Mouse (Mus musculus): Measurements from ENCODE around the gene Gstz1. TPM values are rescaled to one million over a fixed set of nuclear protein-coding genes. Genes with fewer than 3 reads are reported as not detected.
"Not testable (repeated sequence)": the region's sequence is repeated elsewhere in the genome, so short reads cannot be mapped to it uniquely, and the experiment has no call there.

Gene Gstz1
- total and polyA plus RNA-seq, 3 experiments, result 19.7 to 27.5 (median 22.3) TPM

DNA sequence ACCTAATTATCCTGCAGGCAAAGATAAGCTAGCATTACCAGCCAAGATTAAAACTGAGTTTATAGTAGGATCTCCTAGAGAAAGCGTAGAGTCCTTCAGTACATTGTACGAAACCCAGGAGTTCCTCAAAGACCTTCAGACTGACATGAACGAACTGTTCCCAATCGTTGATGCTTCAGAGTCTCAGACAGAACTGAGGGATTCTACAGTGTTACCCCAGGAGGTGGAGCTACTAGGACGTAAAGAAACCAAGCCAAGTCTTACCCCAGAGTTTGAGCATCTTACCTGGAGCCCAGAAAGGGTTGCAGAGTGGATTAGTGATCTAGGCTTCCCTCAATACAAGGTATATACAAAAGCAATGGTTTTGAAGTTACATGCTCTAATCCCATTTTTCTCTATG lies 54.7 kb downstream of the Gstz1 start:
- Histone ChIP-seq H3K4me1 (ENCODE audit: control insufficient read depth in 1 of 2, insufficient read depth in 2 of 2) (peaks cover 3 to 32% of the 10 kb centered on the region in 2 experiments; a peak in 3 of 4 replicates), H3K4me2 (ENCODE audit: insufficient read depth, low read depth, poor library complexity, severe bottlenecking) (peak overlapping the region; percentile 90; the same call in 1 of the 2 replicates), H3K9me3 (replicated peaks; ENCODE audit: low read length) (no peaks in the 10 kb centered on the region), H3K4me3 (replicated peaks in 1 of 3; ENCODE audit: low read depth in 2 of 3, low read length in 2 of 3, poor library complexity in 1 of 3) (no peak overlapping the region), H3K36me3 (replicated peaks in 1 of 2; ENCODE audit: control insufficient read depth in 1 of 2, insufficient read depth in 1 of 2, low read length in 1 of 2) (peaks cover 0 to 2% of the 10 kb centered on the region in 2 experiments), H3K27me3 (replicated peaks) (no peaks in the 10 kb centered on the region), H3K79me2 (replicated peaks; ENCODE audit: control insufficient read depth, extremely low read depth, insufficient read depth, poor library complexity, severe bottlenecking) (peaks cover 27% of the 10 kb centered on the region), H3K9ac (ENCODE audit: insufficient read depth, low read depth) (peak overlapping the region; percentile 98; the same call in 1 of the 2 replicates), H3K27ac (ENCODE audit: insufficient read depth, low read depth) (no peak overlapping the region)
- dilution Hi-C loops (cut with MboI; ENCODE audit: extremely low pct_ligation_motif_present, extremely low pct_unique_long_range_greater_than_20kb, low sequenced_read_pairs) (no loop called here), in situ Hi-C loops (cut with MboI; ENCODE audit: low pct_ligation_motif_present, low pct_unique_long_range_greater_than_20kb, low sequenced_read_pairs) (loop anchor here (5.0 kb wide), 1 partner anchor 136 kb away; no protein-coding TSS in a partner anchor)
- TF ChIP-seq SMC3 (IDR thresholded peaks at IDR 0.05; ENCODE audit: low read depth, low read length) (peak; percentile 68), SIN3A (IDR thresholded peaks at IDR 0.05; ENCODE audit: low read length) (peak; percentile 56; the same call in 1 of the 2 replicates), PAX5 (IDR thresholded peaks at IDR 0.05; ENCODE audit: low read length) (no peak), NELFE (IDR thresholded peaks at IDR 0.05; ENCODE audit: low read depth, low read length) (no peak), TBP (conservative IDR thresholded peaks at IDR 0.05; ENCODE audit: low read depth, low read length) (0 out of 2 replicates have a peak, but pooled peaks have one; percentile 20), RAD21 (IDR thresholded peaks at IDR 0.05; ENCODE audit: low read depth, low read length) (peak; percentile 73), CTCF (conservative IDR thresholded peaks at IDR 0.05 in 1 of 2, IDR thresholded peaks at IDR 0.05 in 1 of 2; ENCODE audit: low read depth in 2 of 2, low read length in 2 of 2) (peak in 1 of 2 experiments; percentile 73; a peak in 2 of 4 replicates)
- no peak for DNase-seq (ENCODE audit: extremely low read depth)

DNA sequence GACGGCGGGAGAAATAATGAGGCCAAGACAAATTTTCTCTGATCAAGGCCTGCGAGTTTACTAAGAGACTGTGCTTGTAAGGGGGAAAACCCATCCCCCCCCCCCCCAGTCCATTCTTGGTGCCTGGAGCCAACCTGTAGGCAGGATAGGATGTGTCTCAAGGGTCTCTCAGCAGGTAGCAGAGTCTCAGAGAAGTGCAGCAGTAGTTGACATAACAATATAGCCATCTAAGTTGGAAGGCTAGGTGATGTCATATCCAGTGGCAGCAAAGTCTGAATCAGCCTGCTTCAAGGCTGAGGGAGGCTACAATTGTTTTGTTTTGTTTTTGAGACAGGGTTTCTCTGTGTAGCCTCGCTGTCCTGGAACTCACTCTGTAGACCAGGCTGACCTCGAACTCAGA lies 58.8 kb downstream of the Gstz1 start:
- H3K4me3 ChIP-seq (replicated peaks in 1 of 3; ENCODE audit: low read depth in 2 of 3, low read length in 2 of 3, poor library complexity in 1 of 3); dilution Hi-C loops (cut with MboI; ENCODE audit: extremely low pct_ligation_motif_present, extremely low pct_unique_long_range_greater_than_20kb, low sequenced_read_pairs); in situ Hi-C loops (cut with MboI; ENCODE audit: low pct_ligation_motif_present, low pct_unique_long_range_greater_than_20kb, low sequenced_read_pairs); H3K4me2 ChIP-seq (ENCODE audit: insufficient read depth, low read depth, poor library complexity, severe bottlenecking); DNase-seq (ENCODE audit: extremely low read depth); H3K27ac ChIP-seq (ENCODE audit: insufficient read depth, low read depth); H3K27me3 ChIP-seq (replicated peaks); H3K79me2 ChIP-seq (replicated peaks; ENCODE audit: control insufficient read depth, extremely low read depth, insufficient read depth, poor library complexity, severe bottlenecking); H3K9ac ChIP-seq (ENCODE audit: insufficient read depth, low read depth); H3K9me3 ChIP-seq (replicated peaks; ENCODE audit: low read length); H3K36me3 ChIP-seq (replicated peaks in 1 of 2; ENCODE audit: control insufficient read depth in 1 of 2, insufficient read depth in 1 of 2, low read length in 1 of 2): not testable (repeated sequence)
- H3K4me1 ChIP-seq (ENCODE audit: control insufficient read depth in 1 of 2, insufficient read depth in 2 of 2), result peaks cover 3 to 28% of the 10 kb centered on the region in 2 experiments; a peak in 3 of 4 replicates

DNA sequence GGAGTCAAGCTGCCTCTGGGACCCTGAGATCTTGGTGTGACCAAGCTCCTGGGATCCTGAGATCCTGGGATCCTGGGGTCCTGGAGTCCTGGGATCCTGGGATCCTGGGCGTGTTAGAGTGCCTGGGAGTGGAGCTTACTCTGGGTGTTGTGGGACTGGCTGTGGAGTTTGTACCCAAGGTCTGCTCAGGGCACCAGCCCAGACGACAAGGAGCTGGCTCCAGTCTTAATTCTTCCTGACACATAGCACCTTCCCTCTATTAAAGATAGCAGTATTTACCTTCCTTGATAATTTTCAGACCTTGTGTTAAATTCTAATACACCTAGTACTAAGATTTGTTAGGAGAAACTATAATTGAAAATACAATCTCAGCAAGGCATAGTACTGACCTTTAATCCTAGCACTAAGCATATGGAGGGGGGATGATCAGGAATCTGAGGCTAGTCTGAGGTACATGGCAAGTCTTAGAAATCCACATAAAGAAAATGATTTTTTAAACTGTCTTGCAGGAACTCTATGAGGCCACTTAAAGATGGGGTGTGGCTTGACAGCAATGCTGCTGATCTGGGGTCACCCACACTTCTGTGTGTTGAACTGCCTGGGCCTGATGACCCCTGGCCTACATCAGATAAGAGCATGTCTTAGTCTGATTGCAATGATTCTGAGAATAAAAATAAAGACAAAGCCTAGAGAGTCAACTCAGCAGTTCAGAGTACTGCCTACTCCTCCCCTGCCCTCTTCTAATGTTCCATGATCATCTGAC lies 66.1 kb downstream of the Gstz1 start:
- DNase-seq (ENCODE audit: extremely low read depth), result no peak
- Histone ChIP-seq H3K36me3 (replicated peaks in 1 of 2; ENCODE audit: control insufficient read depth in 1 of 2, insufficient read depth in 1 of 2, low read length in 1 of 2) (no peaks in the 10 kb centered on the region), H3K4me1 (ENCODE audit: control insufficient read depth in 1 of 2, insufficient read depth in 2 of 2) (peaks cover 0 to 6% of the 10 kb centered on the region in 2 experiments; a peak in 1 of 4 replicates)

More for the DNA sequence above, 66.1 kb downstream of the Gstz1 start:
- Histone ChIP-seq H3K27me3 (replicated peaks) (no peaks in the 10 kb centered on the region), H3K9me3 (replicated peaks; ENCODE audit: low read length) (no peaks in the 10 kb centered on the region), H3K27ac (ENCODE audit: insufficient read depth, low read depth) (no peak overlapping the region), H3K4me2 (ENCODE audit: insufficient read depth, low read depth, poor library complexity, severe bottlenecking) (no peak overlapping the region), H3K79me2 (replicated peaks; ENCODE audit: control insufficient read depth, extremely low read depth, insufficient read depth, poor library complexity, severe bottlenecking) (no peaks in the 10 kb centered on the region), H3K4me3 (replicated peaks in 1 of 3; ENCODE audit: low read depth in 2 of 3, low read length in 2 of 3, poor library complexity in 1 of 3) (no peak overlapping the region), H3K9ac (ENCODE audit: insufficient read depth, low read depth) (no peak overlapping the region)
- in situ Hi-C loops (cut with MboI; ENCODE audit: low pct_ligation_motif_present, low pct_unique_long_range_greater_than_20kb, low sequenced_read_pairs), result no loop called here
- dilution Hi-C loops (cut with MboI; ENCODE audit: extremely low pct_ligation_motif_present, extremely low pct_unique_long_range_greater_than_20kb, low sequenced_read_pairs), result no loop called here
- TF ChIP-seq NELFE (IDR thresholded peaks at IDR 0.05; ENCODE audit: low read depth, low read length) (no peak), SIN3A (IDR thresholded peaks at IDR 0.05; ENCODE audit: low read length) (no peak), PAX5 (IDR thresholded peaks at IDR 0.05; ENCODE audit: low read length) (no peak), E2F4 (IDR thresholded peaks at IDR 0.05; ENCODE audit: insufficient replicate concordance, low read depth, low read length) (no peak), USF2 (conservative IDR thresholded peaks at IDR 0.05; ENCODE audit: low read depth, low read length) (no peak), KAT2A (IDR thresholded peaks at IDR 0.05; ENCODE audit: insufficient replicate concordance, low read length) (no peak), SMC3 (IDR thresholded peaks at IDR 0.05; ENCODE audit: low read depth, low read length) (no peak), JUND (conservative IDR thresholded peaks at IDR 0.05; ENCODE audit: low read depth, low read length) (no peak), IRF4 (IDR thresholded peaks at IDR 0.05; ENCODE audit: low read depth, low read length) (no peak), RCOR1 (conservative IDR thresholded peaks at IDR 0.05; ENCODE audit: low read depth, low read length) (no peak), CHD2 (IDR thresholded peaks at IDR 0.05; ENCODE audit: low read length) (no peak), RAD21 (IDR thresholded peaks at IDR 0.05; ENCODE audit: low read depth, low read length) (no peak), EP300 (IDR thresholded peaks at IDR 0.05; ENCODE audit: low read length) (no peak), ZKSCAN1 (IDR thresholded peaks at IDR 0.05; ENCODE audit: borderline replicate concordance, low read depth, low read length) (no peak)

Measured in CH12.LX (cell line).